Mouse (Mus musculus) midbrain, embryonic 13.5 days (tissue): ENCODE measurements around the gene Mapkapk2. TPM values are rescaled to one million over a fixed set of nuclear protein-coding genes. Genes with fewer than 3 reads are reported as not detected.

Experiments used
- ATAC-seq: fragments of 200-750 bp; cut with Nextera tagmentation; 2 replicates; pipeline ENCODE4 v1.8.0; 2017; ENCODE audit warnings: mild to moderate bottlenecking, moderate TSS enrichment, moderate library complexity
- H3K27ac ChIP-seq: fragments of 300-500 bp; sonication (generic); 2 replicates; pipeline ENCODE4 v1.5.1; 2015; ENCODE audit warnings: inconsistent platforms, mild to moderate bottlenecking, moderate library complexity
- H3K27me3 ChIP-seq: fragments of 300-500 bp; sonication (generic); 2 replicates; pipeline ENCODE4 v1.6.1; 2015; ENCODE audit warnings: mild to moderate bottlenecking, inconsistent platforms
- H3K36me3 ChIP-seq: fragments of 300-500 bp; sonication (generic); 2 replicates; pipeline ENCODE4 v1.6.1; 2015; ENCODE audit warnings: mild to moderate bottlenecking, inconsistent platforms
- H3K4me1 ChIP-seq: fragments of 300-500 bp; sonication (generic); replicated peaks from 2 replicates; pipeline ENCODE4 v1.6.1; 2015; ENCODE audit warnings: inconsistent platforms
- H3K4me2 ChIP-seq: fragments of 300-500 bp; sonication (generic); replicated peaks from 2 replicates; pipeline ENCODE4 v1.6.1; 2015; ENCODE audit warnings: moderate library complexity, mild to moderate bottlenecking, inconsistent platforms
- H3K4me3 ChIP-seq: fragments of 300-500 bp; sonication (generic); replicated peaks from 2 replicates; pipeline ENCODE4 v1.5.1; 2015; ENCODE audit warnings: mild to moderate bottlenecking, inconsistent platforms
- H3K9ac ChIP-seq: fragments of 300-500 bp; sonication (generic); replicated peaks from 2 replicates; pipeline ENCODE4 v1.6.1; 2015; ENCODE audit warnings: mild to moderate bottlenecking, inconsistent platforms
- H3K9me3 ChIP-seq: fragments of 300-500 bp; sonication (generic); 2 replicates; pipeline ENCODE4 v1.6.1; 2016; ENCODE audit warnings: mild to moderate bottlenecking, inconsistent platforms
- WGBS: fragments of 180-500 bp; shearing (Covaris S2); methylation state at CpG from one replicate; pipeline ENCODE4 v1.1.7; 2015; 5-methylcytosine and 5-hydroxymethylcytosine counted together
- polyA plus RNA-seq: library from polyadenylated mRNA; unstranded; fragments of >200 nt; fragmentation: Nextera tagmentation; extraction: Ambion mirVana; gene quantifications from 2 replicates; pipeline ENCODE4 v1.2.1, GENCODE M21; 2015

Gene Mapkapk2
- polyA plus RNA-seq, 1 experiment from 2014 or later, result 36.3 TPM

- H3K4me1 ChIP-seq, result no peaks in the 10 kb centered on the region
- no peaks in the 10 kb centered on the region for H3K36me3 ChIP-seq
- ATAC-seq, result no peak
- H3K4me3 ChIP-seq, result no peak overlapping the region
- no peak overlapping the region for H3K4me2 ChIP-seq
- no peaks in the 10 kb centered on the region for H3K9me3 ChIP-seq
- H3K27me3 ChIP-seq, result no peaks in the 10 kb centered on the region
- H3K27ac ChIP-seq, result no peak overlapping the region
- 85% methylated on average over 5 of the region's 5 CpGs for WGBS
- no peak overlapping the region for H3K9ac ChIP-seq
Observed at GRCm38 (mm10) chr1:131022591-131023249, 74.9 kb downstream of the Mapkapk2 start.

GRCm38 (mm10) chr1:131021900-131022590, 75.6 kb downstream of the Mapkapk2 start:
- no peak overlapping the region for H3K4me2 ChIP-seq
- no peaks in the 10 kb centered on the region for H3K36me3 ChIP-seq
- no peaks in the 10 kb centered on the region for H3K27me3 ChIP-seq
- no peaks in the 10 kb centered on the region for H3K9me3 ChIP-seq
- no peak overlapping the region for H3K27ac ChIP-seq
- H3K4me3 ChIP-seq, result no peak overlapping the region
- 83% methylated on average over 11 of the region's 11 CpGs for WGBS
- no peak overlapping the region for H3K9ac ChIP-seq
- H3K4me1 ChIP-seq, result no peaks in the 10 kb centered on the region
- ATAC-seq, result no peak

GRCm38 (mm10) chr1:131021438-131021837, 76.2 kb downstream of the Mapkapk2 start:
- 79% methylated on average over 9 of the region's 9 CpGs for WGBS
- H3K27ac ChIP-seq, result no peak overlapping the region
- no peak overlapping the region for H3K4me3 ChIP-seq
- H3K27me3 ChIP-seq, result no peaks in the 10 kb centered on the region
- H3K9ac ChIP-seq, result no peak overlapping the region
- H3K4me2 ChIP-seq, result no peak overlapping the region
- H3K4me1 ChIP-seq, result no peaks in the 10 kb centered on the region
- H3K9me3 ChIP-seq, result no peaks in the 10 kb centered on the region
- no peak for ATAC-seq
- no peaks in the 10 kb centered on the region for H3K36me3 ChIP-seq

GRCm38 (mm10) chr1:131020425-131021310, 77.0 kb downstream of the Mapkapk2 start:
- Histone ChIP-seq H3K27me3 (no peaks in the 10 kb centered on the region), H3K9me3 (no peaks in the 10 kb centered on the region), H3K9ac (no peak overlapping the region), H3K27ac (no peak overlapping the region), H3K4me2 (no peak overlapping the region), H3K4me3 (no peak overlapping the region), H3K4me1 (no peaks in the 10 kb centered on the region), H3K36me3 (no peaks in the 10 kb centered on the region)
- 51% methylated on average over 12 of the region's 12 CpGs for WGBS
- ATAC-seq, result no peak

GRCm38 (mm10) chr1:131019492-131020098, 78.0 kb downstream of the Mapkapk2 start, which contains the start of gene Il10:
Il10 (plus strand) TSS chr1:131019845.
- no peak within 1 kb of the TSS for H3K4me2 ChIP-seq
- no peak within 1 kb of the TSS for H3K4me3 ChIP-seq
- no peaks in the 10 kb centered on the region for H3K36me3 ChIP-seq
- H3K4me1 ChIP-seq, result no peaks in the 10 kb centered on the region
- no peak for ATAC-seq
- no peaks in the 10 kb centered on the region for H3K27me3 ChIP-seq
- no peak within 1 kb of the TSS for H3K9ac ChIP-seq
- H3K9me3 ChIP-seq, result no peaks in the 10 kb centered on the region
- 82% methylated on average over 8 of the region's 8 CpGs for WGBS
- H3K27ac ChIP-seq, result no peak within 1 kb of the TSS

GRCm38 (mm10) chr1:131015879-131016278, 81.7 kb downstream of the Mapkapk2 start:
- no peaks in the 10 kb centered on the region for H3K27me3 ChIP-seq
- no peaks in the 10 kb centered on the region for H3K36me3 ChIP-seq
- 93% methylated on average over 7 of the region's 7 CpGs for WGBS
- no peaks in the 10 kb centered on the region for H3K4me1 ChIP-seq
- no peak for ATAC-seq
- H3K9me3 ChIP-seq, result no peaks in the 10 kb centered on the region
- no peak overlapping the region for H3K4me3 ChIP-seq
- no peak overlapping the region for H3K4me2 ChIP-seq
- no peak overlapping the region for H3K9ac ChIP-seq
- H3K27ac ChIP-seq, result no peak overlapping the region

- Histone ChIP-seq H3K27ac (no peak overlapping the region), H3K9me3 (no peaks in the 10 kb centered on the region), H3K4me2 (no peak overlapping the region), H3K4me1 (no peaks in the 10 kb centered on the region), H3K27me3 (no peaks in the 10 kb centered on the region), H3K9ac (no peak overlapping the region), H3K36me3 (no peaks in the 10 kb centered on the region), H3K4me3 (no peak overlapping the region)
- no peak for ATAC-seq
- WGBS, result 87% methylated on average over 6 of the region's 6 CpGs
Observed at GRCm38 (mm10) chr1:131015281-131015680, 82.3 kb downstream of the Mapkapk2 start.

- Histone ChIP-seq H3K4me3 (no peak overlapping the region), H3K27me3 (no peaks in the 10 kb centered on the region), H3K4me2 (no peak overlapping the region), H3K9me3 (no peaks in the 10 kb centered on the region), H3K27ac (no peak overlapping the region), H3K4me1 (no peaks in the 10 kb centered on the region), H3K36me3 (no peaks in the 10 kb centered on the region), H3K9ac (no peak overlapping the region)
- 96% methylated on average over 5 of the region's 5 CpGs for WGBS
- ATAC-seq, result no peak
Observed at GRCm38 (mm10) chr1:131013926-131014325, 83.7 kb downstream of the Mapkapk2 start.

- Histone ChIP-seq H3K9ac (no peak overlapping the region), H3K4me2 (no peak overlapping the region), H3K4me3 (no peak overlapping the region), H3K9me3 (no peaks in the 10 kb centered on the region), H3K27ac (no peak overlapping the region), H3K27me3 (no peaks in the 10 kb centered on the region), H3K36me3 (no peaks in the 10 kb centered on the region), H3K4me1 (no peaks in the 10 kb centered on the region)
- WGBS, result 72% methylated on average over 8 of the region's 8 CpGs
- ATAC-seq, result no peak
Observed at GRCm38 (mm10) chr1:131012494-131012893, 85.1 kb downstream of the Mapkapk2 start.

- no peak for ATAC-seq
- Histone ChIP-seq H3K9me3 (no peaks in the 10 kb centered on the region), H3K4me2 (no peak overlapping the region), H3K27ac (no peak overlapping the region), H3K4me3 (no peak overlapping the region), H3K4me1 (no peaks in the 10 kb centered on the region), H3K36me3 (no peaks in the 10 kb centered on the region), H3K27me3 (no peaks in the 10 kb centered on the region), H3K9ac (no peak overlapping the region)
- 89% methylated on average over 17 of the region's 17 CpGs for WGBS
Observed at GRCm38 (mm10) chr1:131010201-131011153, 87.1 kb downstream of the Mapkapk2 start.

GRCm38 (mm10) chr1:131006069-131006468, 91.6 kb downstream of the Mapkapk2 start:
- Histone ChIP-seq H3K9me3 (no peaks in the 10 kb centered on the region), H3K4me3 (no peak overlapping the region), H3K4me2 (no peak overlapping the region), H3K27me3 (no peaks in the 10 kb centered on the region), H3K27ac (no peak overlapping the region), H3K9ac (no peak overlapping the region), H3K4me1 (no peaks in the 10 kb centered on the region), H3K36me3 (no peaks in the 10 kb centered on the region)
- WGBS, result 77% methylated on average over 1 of the region's 1 CpGs
- no peak for ATAC-seq
